Mouse (Mus musculus) spleen, adult 18-20 months (tissue): ENCODE results near the gene 4930470P17Rik.

ENCODE experiments used
- DNase-seq, 2 experiments: peaks; one replicate each; pipeline ENCODE4 v3.0.0; 2022; ENCODE audit warnings: mixed read lengths in 2 of 2

The 4930470P17Rik gene

GRCm38 (mm10) chr2:170578588-170578987, 23.2 kb downstream of the 4930470P17Rik start:
- no peak for DNase-seq

DNA sequence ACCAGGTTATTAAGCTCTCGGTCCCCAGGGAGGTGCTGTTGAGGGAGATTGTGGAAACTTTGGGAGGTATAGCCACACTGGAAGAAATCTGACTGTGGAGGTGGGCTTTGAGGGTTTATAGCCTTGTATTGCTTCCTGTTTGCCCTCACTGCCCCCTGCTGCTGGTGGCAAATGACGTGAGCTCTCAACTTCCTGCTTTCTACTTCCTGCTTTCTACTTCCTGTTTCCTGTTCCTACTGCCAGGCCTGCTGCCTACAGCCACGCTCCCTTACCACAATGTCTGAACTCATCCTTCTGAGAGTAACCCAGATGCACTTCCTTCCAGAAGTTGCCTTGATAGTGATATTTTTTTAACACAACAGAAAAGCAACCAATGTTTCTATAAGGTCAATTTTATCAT, 24.3 kb downstream of the 4930470P17Rik start:
- DNase-seq: no peak

GRCm38 (mm10) chr2:170576077-170576476, 25.7 kb downstream of the 4930470P17Rik start:
- DNase-seq: no peak

- no peak for DNase-seq
These were observed 36.8 kb downstream of the 4930470P17Rik start for GRCm38 (mm10) chr2:170564995-170565394.

GRCm38 (mm10) chr2:170563956-170564855, 37.6 kb downstream of the 4930470P17Rik start:
- DNase-seq: no peak

GRCm38 (mm10) chr2:170552088-170552487, 49.7 kb downstream of the 4930470P17Rik start:
- no peak for DNase-seq

DNA sequence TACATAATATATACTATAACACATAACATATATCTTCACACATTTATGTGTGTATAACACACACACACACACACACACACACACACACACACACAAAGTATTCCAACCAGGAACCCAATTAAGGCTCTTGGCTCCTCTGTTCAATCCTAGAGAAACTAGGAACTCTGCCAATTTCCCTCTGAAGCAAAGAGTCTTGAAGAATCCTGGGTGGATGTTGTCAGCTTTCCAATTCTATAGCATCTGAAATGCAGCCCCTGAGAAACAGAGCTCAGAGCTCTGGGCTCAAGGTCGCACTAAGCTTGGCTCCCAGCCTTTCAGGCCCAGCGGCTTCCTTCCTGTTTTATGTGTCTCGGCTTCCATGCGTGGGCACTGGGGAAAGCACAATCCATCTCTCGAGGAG, 51.6 kb downstream of the 4930470P17Rik start:
- DNase-seq: no peak

DNA sequence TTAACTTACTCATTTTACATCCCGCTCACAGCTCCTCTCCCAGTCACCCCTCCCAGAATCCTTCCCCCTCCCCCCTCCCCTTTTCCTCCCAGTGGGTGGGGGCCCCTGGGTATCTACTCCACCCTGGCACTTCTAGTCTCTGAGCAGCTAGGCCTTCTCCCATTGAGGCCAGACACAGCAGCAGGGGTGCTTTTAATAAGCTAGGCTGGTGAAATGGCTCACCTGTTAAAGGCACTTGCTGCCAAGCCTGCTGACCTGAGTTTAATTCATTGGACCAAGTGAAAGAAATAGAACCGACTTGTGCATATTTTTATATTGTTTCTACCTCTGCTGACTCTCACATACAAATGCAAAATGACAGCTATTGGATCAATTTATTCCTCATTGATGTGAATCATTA, 52.7 kb downstream of the 4930470P17Rik start:
- DNase-seq: no peak

DNA sequence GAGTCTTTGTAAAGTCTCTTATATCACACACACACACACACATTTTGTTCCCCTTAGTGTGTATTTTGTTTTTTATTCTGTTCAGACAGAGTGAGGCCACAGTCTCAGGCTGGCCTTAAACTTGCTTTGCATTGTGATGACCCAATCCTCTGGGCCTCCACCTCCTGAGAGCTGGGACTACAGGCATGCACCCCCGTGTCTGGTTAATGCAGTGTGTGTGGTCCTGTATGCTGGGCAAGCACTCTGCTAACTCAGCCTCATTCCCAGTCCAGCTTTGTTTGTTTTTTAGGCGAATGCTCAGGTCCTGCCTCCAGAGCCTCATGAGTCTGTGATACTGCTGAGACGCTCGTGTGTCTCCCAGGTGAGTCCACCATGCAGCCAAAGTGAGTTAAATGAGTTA, 53.8 kb downstream of the 4930470P17Rik start:
- no peak for DNase-seq

DNA sequence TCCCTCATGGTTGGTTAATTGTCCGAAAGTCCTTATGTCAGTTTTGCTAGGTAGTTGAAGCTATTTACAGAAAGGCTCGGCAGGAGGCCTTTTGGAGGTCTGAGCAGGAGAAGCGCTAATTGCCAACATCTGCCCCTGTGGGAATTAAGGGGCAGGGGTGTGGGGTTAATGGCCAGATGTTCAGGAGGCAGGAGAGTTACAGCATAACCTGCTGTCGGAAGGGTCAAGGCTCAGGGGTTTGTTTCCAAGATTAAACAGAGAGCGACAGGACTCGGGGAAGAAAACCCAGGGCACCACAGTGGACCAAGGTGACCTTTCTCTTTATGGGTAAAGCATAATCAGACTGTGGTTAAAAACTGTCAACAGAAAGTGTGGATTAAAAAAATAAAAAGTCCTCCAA, 54.3 kb downstream of the 4930470P17Rik start:
- no peak for DNase-seq

- no peak for DNase-seq
These were observed 56.1 kb downstream of the 4930470P17Rik start for GRCm38 (mm10) chr2:170545745-170546144.

GRCm38 (mm10) chr2:170544950-170545349, 56.9 kb downstream of the 4930470P17Rik start:
- DNase-seq: no peak

GRCm38 (mm10) chr2:170544159-170544558, 57.7 kb downstream of the 4930470P17Rik start:
- no peak for DNase-seq

GRCm38 (mm10) chr2:170543625-170544024, 58.2 kb downstream of the 4930470P17Rik start:
- DNase-seq: no peak

DNA sequence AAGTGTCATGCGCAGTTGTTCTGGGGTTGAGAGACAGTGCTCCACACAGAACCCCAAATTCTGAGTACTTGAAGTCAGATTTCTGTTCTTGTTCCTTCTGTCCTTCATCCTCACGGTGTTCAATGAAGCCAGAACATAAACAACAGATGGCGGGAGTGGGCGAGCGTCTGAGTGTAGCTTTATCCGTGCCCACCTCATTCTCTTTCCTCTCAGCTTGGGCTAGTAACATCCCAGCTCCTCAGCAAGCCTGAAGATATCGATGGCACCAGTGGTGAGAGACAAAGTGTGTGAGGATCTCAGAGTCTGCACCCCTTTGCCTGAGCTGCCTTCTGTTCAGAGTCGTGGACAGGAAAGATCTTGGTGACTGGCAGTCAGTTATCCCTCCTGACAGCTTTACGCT, 62.6 kb downstream of the 4930470P17Rik start:
- no peak for DNase-seq

- DNase-seq: no peak
These were observed 66.0 kb downstream of the 4930470P17Rik start for GRCm38 (mm10) chr2:170535841-170536240.

- no peak for DNase-seq
These were observed 67.0 kb downstream of the 4930470P17Rik start for GRCm38 (mm10) chr2:170534803-170535174.

DNA sequence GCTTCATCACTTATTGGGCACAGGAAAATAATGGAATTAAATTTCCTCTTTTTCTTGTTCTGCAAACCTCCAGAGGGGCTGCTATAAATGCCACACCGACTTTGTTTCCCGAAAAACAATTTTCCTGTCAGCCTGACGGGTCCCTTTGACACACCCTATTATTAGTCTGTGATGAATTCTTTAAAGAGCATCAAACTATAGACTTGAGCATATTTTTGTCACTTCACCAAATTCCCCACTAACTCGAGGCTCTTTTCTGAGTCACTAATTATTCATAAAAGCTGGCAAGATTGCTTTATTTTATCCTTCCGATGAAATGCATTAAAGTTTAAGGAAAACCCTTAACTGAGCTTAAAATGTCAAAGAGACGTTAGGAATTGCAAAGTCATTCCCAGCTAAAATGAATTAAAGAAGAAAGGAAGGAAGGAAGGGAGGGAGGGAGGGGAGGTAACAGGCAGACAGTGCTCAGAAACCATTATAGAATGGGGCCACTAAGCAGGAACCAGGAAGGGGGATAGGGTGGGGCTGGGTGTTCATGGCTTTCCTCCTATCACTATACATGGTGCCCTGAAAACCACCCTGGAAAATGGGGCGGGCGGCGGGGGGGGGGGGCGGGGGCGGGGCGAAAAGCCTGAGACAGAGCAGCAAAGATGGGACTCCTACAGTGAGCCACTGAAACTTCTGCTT, 67.6 kb downstream of the 4930470P17Rik start:
- no peak for DNase-seq

DNA sequence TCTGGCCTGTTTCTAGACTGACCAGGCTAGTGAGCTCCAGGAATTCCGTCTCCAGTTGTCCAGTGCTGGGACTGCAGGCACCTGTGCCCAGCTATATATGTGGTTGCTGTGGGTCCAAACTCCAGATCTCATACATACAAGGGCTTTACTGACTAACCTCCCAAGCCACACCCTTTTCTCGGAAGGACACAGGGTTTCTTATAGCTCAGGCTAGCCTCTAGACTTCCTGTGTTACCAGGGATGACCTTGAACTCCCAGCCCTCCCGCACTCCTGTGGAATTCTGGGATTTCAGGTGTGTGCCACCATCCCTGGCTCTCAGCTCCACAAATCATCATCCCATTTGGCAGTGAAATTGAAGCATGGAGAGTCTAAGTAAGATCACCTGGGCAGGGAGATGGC, 71.6 kb downstream of the 4930470P17Rik start:
- no peak for DNase-seq

GRCm38 (mm10) chr2:170529766-170530165, 72.1 kb downstream of the 4930470P17Rik start:
- no peak for DNase-seq
